Mouse (Mus musculus) layer of hippocampus, adult 9-11 months (tissue): Measurements from ENCODE around the gene Srf.
A peak's percentile ranks its signal among the peaks of the same experiment; 100 is the strongest.

Experiments used
- DNase-seq: peaks from one replicate; pipeline ENCODE4 v3.0.0; 2022

Srf gene

DNA sequence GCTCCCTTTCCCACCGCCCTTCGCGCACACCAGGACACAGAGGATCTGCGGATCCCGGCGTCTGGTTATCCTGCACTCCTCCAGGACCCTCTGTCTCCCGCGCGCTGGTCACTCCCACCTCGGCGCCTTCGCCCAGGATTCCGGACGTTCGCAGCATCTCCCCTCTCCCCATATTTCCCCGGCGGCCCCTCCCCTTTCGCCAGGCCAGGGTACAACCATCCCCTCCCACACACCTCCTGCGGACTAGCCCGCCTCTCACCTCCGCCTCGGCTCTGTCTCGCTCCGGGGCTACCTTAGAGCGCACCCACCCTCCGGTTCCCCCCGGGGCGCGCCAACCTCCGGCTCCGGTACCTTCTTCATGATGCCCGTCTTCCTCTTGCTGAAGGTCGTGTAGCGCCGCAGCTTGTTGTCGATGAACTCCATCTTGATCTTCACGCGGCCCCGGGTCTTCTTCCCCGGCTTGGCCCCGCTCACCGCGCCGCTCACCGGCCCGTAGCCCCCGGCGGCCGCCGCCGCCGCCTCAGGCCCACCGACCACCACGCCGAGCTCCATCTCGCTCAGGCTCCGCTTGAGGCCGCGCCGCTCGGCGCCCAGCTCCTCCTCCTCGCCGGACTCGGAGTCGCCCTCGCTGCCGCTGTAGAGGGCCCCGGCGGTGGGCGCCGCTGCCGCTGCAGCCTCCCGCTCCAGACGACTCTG, 850 bp downstream of the Srf start:
- DNase-seq, result no peak

GRCm38 (mm10) chr17:46554646-46554976, 1.4 kb downstream of the Srf start:
- DNase-seq, result no peak

GRCm38 (mm10) chr17:46553926-46554325, 2.0 kb downstream of the Srf start:
- no peak for DNase-seq

GRCm38 (mm10) chr17:46553469-46553868, 2.5 kb downstream of the Srf start:
- DNase-seq, result no peak

DNA sequence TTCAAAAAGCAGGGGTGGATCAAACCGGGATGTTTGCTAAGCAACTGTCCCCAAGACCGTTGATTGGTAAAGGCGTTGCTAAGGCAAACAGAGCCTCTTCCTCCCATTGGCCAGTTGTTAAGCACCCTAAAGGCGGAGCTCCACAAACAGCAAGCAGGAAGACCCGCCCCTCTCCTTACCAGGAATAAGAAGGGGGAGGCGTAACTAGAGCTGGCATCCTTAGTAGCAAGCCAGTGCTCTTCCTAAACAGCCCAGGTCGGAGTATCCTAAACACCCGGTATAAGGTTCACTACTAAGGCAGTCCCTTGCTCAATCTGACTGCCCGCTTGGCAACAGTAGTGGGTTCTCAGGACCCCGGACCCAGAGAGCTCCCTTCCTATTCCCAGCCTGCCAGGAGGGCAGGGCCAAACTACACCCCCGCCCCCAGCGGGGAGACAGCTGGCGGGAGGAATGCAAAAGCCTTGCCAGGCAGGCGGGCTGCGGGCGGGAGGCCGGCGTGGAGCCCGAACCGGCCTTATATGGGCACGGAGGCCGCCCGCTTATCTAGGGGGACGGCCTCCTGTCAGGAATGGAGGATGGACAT, 3.0 kb downstream of the Srf start:
- DNase-seq, result peak; percentile 96

DNA sequence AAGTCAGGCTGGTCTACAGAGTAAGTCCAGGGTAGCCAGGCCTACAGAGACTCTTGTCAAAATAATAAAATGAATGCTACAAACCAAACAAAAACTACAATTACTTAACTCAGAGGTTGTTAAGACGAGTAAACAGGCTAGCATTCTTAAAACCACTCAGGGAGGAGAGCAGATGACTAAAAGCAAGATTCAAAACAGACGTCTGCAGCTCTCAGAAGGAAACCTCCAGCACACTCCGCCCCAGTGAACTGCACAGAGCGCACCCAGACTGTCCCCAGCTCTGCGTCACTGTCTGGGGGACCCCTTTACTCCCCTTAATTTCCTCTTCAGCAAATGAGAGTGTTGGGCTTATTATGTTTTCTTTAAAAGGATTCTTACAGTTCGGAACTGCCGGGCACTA, 3.8 kb downstream of the Srf start:
- DNase-seq, result no peak

DNA sequence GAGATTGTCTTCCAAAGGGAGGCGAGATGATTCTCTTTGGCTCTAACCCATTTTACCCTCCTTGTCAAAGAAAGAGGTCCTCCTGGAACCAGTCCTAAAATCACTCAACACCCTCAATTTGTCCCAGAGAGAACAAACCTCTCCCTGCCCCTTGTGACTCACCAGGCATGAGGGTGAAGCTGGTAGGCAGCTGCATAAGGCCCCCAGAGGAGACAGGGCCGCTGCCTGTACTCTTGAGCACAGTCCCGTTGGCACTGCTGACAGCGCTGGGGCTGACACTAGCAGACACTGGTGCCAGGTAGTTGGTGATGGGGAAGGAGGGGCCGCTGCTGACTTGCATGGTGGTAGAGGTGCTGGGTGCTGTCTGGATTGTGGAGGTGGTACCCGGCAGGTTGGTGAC, 4.6 kb downstream of the Srf start:
- no peak for DNase-seq

DNA sequence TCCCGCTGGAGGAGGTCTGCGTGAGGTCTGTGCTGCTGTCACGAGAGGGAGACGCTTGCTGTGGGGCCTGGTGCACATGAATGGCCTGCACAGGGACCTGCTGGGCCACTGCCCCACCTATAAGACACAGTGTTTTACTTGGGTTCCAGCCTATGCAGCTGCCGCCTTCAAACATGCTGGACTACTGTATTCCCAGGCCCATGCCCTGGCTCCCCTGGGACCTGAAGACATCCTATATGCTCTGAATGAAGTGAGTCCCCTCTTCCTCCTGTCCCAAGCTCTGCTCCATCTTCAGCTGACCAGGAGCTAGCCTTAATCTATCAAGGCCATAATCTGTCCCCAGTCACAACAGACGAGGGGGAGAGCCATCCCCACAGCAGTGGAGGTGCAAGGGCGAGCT, 5.1 kb downstream of the Srf start:
- DNase-seq, result no peak

DNA sequence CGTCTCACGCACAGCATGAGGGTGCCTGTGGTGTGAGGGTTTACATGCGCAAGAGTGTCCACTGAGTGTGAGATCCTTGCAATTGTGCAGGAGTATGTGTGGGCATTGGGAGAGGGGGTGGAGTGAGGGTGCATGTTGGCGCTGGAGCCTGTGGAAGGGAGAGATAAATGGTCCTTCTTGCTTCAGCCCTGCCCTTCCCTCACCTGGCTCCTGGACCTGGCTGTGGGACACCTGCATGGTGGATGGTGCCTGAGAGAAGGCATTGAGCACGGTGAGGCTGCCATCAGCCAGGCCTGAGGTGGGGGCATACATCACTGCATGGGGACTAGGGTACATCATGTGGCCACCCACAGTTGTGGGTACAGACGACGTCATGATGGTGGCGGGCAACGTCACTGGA, 6.3 kb downstream of the Srf start:
- no peak for DNase-seq

GRCm38 (mm10) chr17:46549193-46549592, 6.8 kb downstream of the Srf start:
- no peak for DNase-seq

DNA sequence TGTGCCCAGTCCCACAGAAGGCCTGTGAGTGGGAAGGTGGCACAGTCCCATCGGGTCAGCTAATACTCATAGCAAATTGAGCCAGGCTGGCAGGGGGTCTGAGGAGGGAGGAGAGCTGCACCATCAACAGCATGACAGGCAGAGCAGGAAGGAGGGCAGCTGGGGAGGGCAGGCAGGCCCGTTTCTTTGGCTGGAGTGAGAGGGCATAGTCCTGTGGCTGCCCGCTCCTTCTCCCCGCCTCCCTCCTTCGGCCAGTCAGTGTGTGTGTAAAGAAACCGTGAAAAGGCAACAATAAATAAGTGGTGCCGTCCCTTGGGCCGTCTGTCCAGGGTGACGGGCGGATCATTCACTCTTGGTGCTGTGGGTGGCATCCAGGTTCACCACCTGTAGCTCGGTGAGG, 7.2 kb downstream of the Srf start:
- DNase-seq, result no peak

DNA sequence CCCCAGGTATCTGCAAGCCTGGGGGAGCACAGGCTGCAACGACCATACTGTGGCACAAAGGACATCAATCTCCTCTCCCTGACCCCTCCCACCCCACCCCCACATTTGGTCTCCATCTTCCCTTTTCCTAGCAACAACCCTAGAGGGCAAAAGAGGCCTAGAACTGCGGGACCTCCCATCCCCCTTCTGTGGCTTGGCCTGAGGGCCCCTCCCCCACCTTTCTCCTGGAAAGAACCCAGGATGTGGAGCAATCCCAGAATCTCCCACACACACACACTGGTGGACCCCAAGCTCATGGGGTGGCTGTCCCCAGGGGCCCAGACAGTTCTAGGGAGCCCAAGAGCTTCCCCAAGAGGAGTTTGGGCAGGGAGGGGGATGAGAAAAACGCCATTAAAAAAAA, 8.1 kb downstream of the Srf start:
- no peak for DNase-seq

DNA sequence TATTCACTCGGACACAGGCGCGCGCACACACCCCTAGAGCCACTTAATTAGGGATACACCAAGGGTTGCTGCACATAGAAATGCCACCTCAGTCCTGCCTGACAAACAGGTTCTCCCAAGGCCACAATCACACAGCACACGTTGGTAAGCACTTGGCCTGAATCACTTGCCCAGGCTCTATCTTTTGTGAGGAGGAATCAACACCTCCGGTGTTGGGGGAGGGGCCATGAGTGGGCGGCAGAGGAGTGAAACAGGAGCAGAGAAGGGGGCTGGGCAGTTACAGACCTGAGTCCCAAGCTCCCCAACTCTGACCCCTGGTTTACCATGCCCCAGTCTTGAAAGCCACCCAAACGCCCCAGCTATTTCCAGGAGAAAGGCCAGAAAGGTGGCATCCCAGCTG, 9.0 kb downstream of the Srf start:
- no peak for DNase-seq

- no peak for DNase-seq
These were observed 9.4 kb downstream of the Srf start for GRCm38 (mm10) chr17:46546591-46546990.

GRCm38 (mm10) chr17:46545813-46546564, 10.0 kb downstream of the Srf start, which contains the start of gene Cul9:
Gene Cul9 (minus strand): TSS chr17:46546388.
- DNase-seq, result peak; percentile 89

- DNase-seq, result no peak
These were observed 12.3 kb downstream of the Srf start for GRCm38 (mm10) chr17:46543661-46544060.

DNA sequence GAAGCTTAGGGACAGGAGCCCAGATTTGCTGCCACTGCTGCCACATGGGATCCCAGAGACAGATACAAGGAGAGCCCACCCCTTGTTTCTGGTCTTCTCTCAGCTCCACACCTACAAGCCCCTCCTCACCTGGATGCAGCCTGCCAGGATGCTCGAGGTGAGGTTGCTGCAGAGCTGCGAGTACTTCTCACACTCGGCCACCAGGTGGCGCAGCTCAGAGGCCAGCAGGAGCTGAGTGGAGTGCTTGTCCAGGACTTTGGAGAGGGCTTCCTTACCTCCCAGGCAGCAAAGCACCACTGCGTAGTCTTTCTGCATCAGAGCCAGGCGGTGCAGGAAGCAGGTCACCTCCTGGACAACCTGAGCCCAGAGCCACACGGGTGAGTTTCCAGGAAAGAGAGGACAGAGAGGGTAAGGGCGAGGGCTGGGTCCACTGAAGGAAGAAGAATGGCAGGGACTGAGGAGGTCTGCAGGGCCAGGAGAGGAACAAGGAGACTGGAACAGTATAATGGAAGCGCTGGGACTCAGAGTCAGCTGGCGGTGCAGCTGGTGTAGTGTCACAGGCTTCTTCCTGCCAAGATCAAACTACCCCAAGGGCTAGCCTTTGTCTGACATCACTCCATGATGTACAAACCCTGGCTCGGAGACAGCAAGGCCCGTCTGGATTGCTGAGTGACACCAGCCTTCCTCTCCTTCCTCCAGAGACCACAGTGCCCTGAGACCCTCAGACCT, 30.2 kb downstream of the Srf start:
- DNase-seq, result peak; percentile 52

GRCm38 (mm10) chr17:46525065-46525464, 30.9 kb downstream of the Srf start:
- DNase-seq, result no peak

- DNase-seq, result no peak
These were observed 33.9 kb downstream of the Srf start for GRCm38 (mm10) chr17:46521963-46522668.

- no peak for DNase-seq
These were observed 34.8 kb downstream of the Srf start for GRCm38 (mm10) chr17:46521174-46521573.

- DNase-seq, result no peak
These were observed 35.5 kb downstream of the Srf start for GRCm38 (mm10) chr17:46520385-46520979.

DNA sequence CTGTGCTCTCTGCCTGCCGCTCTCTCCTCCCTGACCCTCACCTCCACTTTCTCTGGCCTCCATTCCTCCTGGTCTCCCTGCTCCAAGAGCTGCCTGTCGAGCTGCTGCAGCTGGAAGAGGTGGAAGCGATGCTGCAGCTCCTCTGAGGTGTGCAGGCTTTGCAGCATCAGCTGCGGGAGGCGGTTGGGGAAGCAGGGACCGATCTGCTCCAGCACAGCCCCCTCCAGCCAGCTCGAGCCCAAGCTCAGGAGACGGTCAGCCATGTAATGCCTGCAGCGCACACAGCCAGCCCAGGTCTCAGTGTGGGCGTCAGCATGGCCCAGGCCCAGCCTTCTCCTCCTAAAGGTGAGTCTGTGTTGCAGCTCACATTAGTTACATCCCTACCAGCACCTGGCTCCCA, 36.0 kb downstream of the Srf start:
- DNase-seq, result no peak

DNA sequence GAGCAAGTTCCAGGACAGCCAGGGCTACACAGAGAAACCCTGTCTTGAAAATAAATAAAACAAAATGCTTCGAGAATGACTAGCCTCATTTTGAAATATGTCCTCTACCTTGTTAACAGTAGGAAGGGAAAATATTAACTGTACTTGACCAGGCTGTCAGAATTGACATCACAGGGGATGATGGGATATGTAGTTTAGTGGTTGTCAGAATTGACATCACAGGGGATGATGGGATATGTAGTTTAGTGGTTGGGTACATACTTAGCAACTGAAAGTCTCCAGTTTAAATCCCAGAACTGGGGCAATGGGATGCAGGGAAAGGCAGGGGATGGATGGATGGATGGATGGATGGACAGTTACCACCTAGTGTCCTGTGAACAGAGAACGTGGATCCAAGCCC, 42.6 kb downstream of the Srf start:
- DNase-seq, result no peak
